Mouse (Mus musculus) liver, embryonic 12.5 days (tissue): Measurements from ENCODE around the gene Gm29776. TPM values are rescaled to one million over a fixed set of nuclear protein-coding genes. Genes with fewer than 3 reads are reported as not detected.

Source experiments
- ATAC-seq: fragments of 200-750 bp; cut with Nextera tagmentation; 2 replicates; pipeline ENCODE4 v1.8.0; 2017; ENCODE audit warnings: moderate number of reproducible peaks, mild to moderate bottlenecking, moderate library complexity
- H3K27ac ChIP-seq: fragments of 300-500 bp; sonication (generic); 2 replicates; pipeline ENCODE4 v1.5.1; 2016; ENCODE audit warnings: mild to moderate bottlenecking
- H3K27me3 ChIP-seq: fragments of 300-500 bp; sonication (generic); replicated peaks from 2 replicates; pipeline ENCODE4 v1.6.1; 2016; ENCODE audit warnings: mild to moderate bottlenecking, moderate library complexity
- H3K36me3 ChIP-seq: fragments of 300-500 bp; sonication (generic); 2 replicates; pipeline ENCODE4 v1.6.1; 2016; ENCODE audit warnings: mild to moderate bottlenecking, moderate library complexity
- H3K4me1 ChIP-seq: fragments of 300-500 bp; sonication (generic); 2 replicates; pipeline ENCODE4 v1.6.1; 2016
- H3K4me2 ChIP-seq: fragments of 300-500 bp; sonication (generic); 2 replicates; pipeline ENCODE4 v1.6.1; 2016; ENCODE audit warnings: mild to moderate bottlenecking, moderate library complexity
- H3K4me3 ChIP-seq: fragments of 300-500 bp; sonication (generic); 2 replicates; pipeline ENCODE4 v1.5.1; 2016; ENCODE audit warnings: mild to moderate bottlenecking, moderate library complexity
- H3K9ac ChIP-seq: fragments of 300-500 bp; sonication (generic); 2 replicates; pipeline ENCODE4 v1.6.1; 2016; ENCODE audit warnings: mild to moderate bottlenecking, moderate library complexity
- H3K9me3 ChIP-seq: fragments of 300-500 bp; sonication (generic); replicated peaks from 2 replicates; pipeline ENCODE4 v1.6.1; 2016; ENCODE audit warnings: mild to moderate bottlenecking, moderate library complexity
- WGBS: fragments of 180-500 bp; shearing (Covaris S2); methylation state at CpG from one replicate; pipeline ENCODE4 v1.1.7; 2016; ENCODE audit not compliant: insufficient replicate concordance; 5-methylcytosine and 5-hydroxymethylcytosine counted together
- polyA plus RNA-seq: library from polyadenylated mRNA; unstranded; fragments of >200 nt; fragmentation: Nextera tagmentation; extraction: Ambion mirVana; gene quantifications from 2 replicates; pipeline ENCODE4 v1.2.1, GENCODE M21; 2016

Gm29776 gene
- polyA plus RNA-seq, 1 experiment from 2014 or later: 0.05 TPM

DNA sequence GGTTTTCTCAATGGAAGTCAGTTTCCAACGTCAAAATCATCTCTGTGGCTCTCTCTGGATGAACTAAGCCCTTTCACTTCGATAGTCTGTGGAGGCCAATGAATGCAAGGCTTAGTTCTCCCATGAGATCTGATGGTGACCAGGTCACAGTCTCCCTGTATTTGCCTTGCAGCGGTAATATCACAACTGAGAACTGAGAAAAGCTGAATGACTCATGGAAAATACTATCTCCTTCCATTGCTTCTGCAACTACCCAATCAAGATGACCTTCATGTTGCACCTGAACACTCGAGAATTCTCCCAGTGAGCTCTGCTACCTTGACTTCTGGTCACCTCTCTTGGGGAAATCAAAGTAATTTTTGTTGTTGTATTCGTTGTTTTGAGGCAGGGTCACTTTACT lies 28.9 kb upstream of the Gm29776 start:
- Histone ChIP-seq H3K9ac (no peak overlapping the region), H3K4me1 (0 out of 2 replicates have a peak, but pooled peaks cover 3% of the 10 kb centered on the region), H3K9me3 (no peaks in the 10 kb centered on the region), H3K4me3 (no peak overlapping the region), H3K36me3 (no peaks in the 10 kb centered on the region), H3K4me2 (no peak overlapping the region), H3K27me3 (peaks cover 14% of the 10 kb centered on the region), H3K27ac (no peak overlapping the region)
- no peak for ATAC-seq
- WGBS: 62% methylated on average over 5 of the region's 5 CpGs

DNA sequence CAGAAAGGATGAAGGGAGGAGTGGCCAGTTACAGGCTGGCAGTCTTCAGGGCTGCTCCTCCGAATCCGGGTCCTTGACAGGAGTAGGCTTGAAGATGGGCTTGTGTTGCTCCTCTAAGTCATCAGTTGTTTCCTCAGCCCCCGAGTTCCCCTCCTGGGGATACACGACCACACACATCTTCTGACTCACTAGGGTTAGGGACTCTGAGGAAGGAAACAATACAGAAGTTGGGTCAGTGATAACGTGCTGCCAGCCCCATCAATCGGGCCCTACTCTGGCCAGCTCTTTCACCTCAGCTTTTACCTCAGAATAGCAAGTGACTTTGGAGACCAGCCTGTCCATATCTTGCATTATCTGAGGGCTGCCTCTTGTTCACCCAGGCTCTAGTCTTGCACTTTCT lies 25.4 kb upstream of the Gm29776 start:
- H3K4me1 ChIP-seq: 0 out of 2 replicates have a peak, but pooled peaks cover 3% of the 10 kb centered on the region
- ATAC-seq: no peak
- 26% methylated on average over 6 of the region's 6 CpGs for WGBS
- no peak overlapping the region for H3K27ac ChIP-seq
- H3K4me2 ChIP-seq: no peak overlapping the region
- H3K9ac ChIP-seq: no peak overlapping the region
- no peaks in the 10 kb centered on the region for H3K9me3 ChIP-seq
- peaks cover 11% of the 10 kb centered on the region; the same call in 1 of the 2 replicates for H3K27me3 ChIP-seq
- no peaks in the 10 kb centered on the region for H3K36me3 ChIP-seq
- no peak overlapping the region for H3K4me3 ChIP-seq

DNA sequence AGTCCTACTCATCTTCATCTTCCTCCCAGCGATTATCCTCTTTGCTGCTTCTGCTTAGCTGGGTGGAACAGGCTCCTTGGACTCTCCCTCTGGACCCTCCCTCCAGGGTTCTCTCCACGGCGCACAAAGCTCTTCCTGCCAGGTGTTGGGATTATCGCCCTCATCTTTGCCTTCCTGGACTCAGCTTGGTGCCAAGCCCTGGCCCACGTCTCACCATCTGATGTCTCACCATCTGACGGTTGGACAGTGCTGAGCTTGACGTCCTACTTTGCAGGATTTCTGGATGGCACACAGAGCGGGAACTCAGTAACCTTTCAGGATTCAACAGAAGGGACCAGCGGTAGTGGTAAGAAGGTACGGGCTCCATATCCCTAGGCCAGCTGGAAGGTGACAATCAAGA lies 23.1 kb upstream of the Gm29776 start:
- H3K9ac ChIP-seq: no peak overlapping the region
- no peak overlapping the region for H3K27ac ChIP-seq
- no peak overlapping the region for H3K4me2 ChIP-seq
- no peaks in the 10 kb centered on the region for H3K9me3 ChIP-seq
- H3K4me3 ChIP-seq: no peak overlapping the region
- 0 out of 2 replicates have a peak, but pooled peaks cover 3% of the 10 kb centered on the region for H3K4me1 ChIP-seq
- H3K36me3 ChIP-seq: no peaks in the 10 kb centered on the region
- no peak for ATAC-seq
- peaks cover 11% of the 10 kb centered on the region; the same call in 1 of the 2 replicates for H3K27me3 ChIP-seq
- 71% methylated on average over 10 of the region's 10 CpGs for WGBS

DNA sequence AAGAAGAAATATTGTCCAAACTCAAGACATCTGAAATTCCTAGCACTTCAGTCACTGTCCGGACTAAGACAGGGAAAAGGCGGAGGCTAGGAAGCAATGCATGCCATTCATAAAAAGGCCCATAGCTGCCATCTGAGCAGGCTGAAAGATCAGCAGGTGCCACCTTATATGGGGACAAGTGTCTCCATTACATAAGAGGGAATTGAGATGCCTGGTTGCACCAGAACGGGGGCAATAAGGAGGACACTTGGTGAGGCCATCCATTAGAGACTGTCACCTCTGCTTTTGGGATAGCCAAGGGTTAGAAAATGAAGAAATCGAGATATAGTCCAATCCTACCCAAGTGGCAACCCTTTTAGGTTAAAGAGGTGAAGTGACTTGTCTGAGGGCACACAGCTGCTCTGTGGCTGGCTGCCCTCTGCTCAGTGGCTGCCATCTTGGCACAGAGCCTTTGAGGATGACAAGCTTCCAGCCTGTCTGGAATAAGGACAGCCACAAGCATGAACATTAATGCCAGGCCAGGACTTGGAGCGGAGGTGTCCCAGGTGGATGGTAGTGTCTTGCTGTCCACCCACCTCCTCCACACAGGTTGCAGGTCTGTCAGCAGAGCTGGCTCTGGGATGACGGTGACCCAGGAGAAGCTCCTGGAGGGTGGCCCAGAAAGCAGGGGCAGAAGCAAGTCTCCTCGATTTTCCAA lies 22.2 kb upstream of the Gm29776 start:
- Histone ChIP-seq H3K27me3 (peaks cover 11% of the 10 kb centered on the region; the same call in 1 of the 2 replicates), H3K4me1 (0 out of 2 replicates have a peak, but pooled peaks cover 3% of the 10 kb centered on the region), H3K27ac (no peak overlapping the region), H3K9ac (no peak overlapping the region), H3K9me3 (no peaks in the 10 kb centered on the region), H3K4me2 (no peak overlapping the region), H3K36me3 (no peaks in the 10 kb centered on the region), H3K4me3 (no peak overlapping the region)
- 71% methylated on average over 7 of the region's 7 CpGs for WGBS
- ATAC-seq: no peak

DNA sequence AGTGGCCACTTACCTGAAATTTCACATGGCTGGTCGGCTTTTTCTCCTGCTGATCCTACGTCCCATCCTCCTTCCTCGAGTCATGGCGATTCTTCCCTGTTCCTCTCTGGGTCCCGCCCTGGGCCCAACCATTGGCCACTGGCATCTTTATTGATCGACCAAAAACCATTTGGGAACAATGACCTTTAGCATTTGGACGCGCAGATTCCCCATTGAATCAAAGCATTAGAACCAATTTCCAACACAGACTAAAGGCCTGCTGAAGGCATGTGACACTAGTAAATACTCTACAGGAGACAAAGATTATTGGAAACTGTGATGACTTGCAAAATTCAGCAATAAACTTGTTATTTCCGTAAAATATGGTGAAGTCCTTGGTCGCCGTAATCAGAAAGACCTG lies 21.4 kb upstream of the Gm29776 start:
- H3K4me1 ChIP-seq: peaks cover 4% of the 10 kb centered on the region; the same call in 1 of the 2 replicates
- no peak overlapping the region for H3K4me2 ChIP-seq
- H3K36me3 ChIP-seq: no peaks in the 10 kb centered on the region
- WGBS: 71% methylated on average over 11 of the region's 11 CpGs
- no peak overlapping the region for H3K27ac ChIP-seq
- H3K9me3 ChIP-seq: no peaks in the 10 kb centered on the region
- H3K4me3 ChIP-seq: no peak overlapping the region
- H3K9ac ChIP-seq: no peak overlapping the region
- H3K27me3 ChIP-seq: peaks cover 11% of the 10 kb centered on the region; the same call in 1 of the 2 replicates
- no peak for ATAC-seq

DNA sequence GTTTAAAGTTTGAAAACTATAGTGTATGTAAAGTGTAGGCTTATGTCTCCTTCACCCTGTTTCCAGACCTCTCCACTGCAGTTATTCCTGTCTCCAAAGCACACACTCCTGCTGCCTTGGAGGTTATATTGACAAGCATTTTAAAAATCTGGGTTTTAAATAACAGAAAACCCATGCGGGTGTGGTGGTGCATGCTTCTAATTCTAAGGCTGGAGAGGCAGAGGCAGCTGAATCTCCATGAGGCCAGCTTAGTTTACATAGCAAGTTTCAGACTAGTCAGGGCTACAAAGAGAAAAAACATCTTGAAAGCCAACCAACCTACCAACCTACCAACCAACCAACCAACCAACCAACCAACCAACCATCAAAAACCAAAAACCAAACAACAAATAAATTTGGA lies 16.8 kb upstream of the Gm29776 start:
- no peaks in the 10 kb centered on the region for H3K36me3 ChIP-seq
- H3K27ac ChIP-seq: no peak overlapping the region
- no peak overlapping the region for H3K9ac ChIP-seq
- peaks cover 10% of the 10 kb centered on the region for H3K4me1 ChIP-seq
- no peak overlapping the region for H3K4me3 ChIP-seq
- H3K9me3 ChIP-seq: no peaks in the 10 kb centered on the region
- 55% methylated on average over 1 of the region's 1 CpGs for WGBS
- ATAC-seq: no peak
- H3K4me2 ChIP-seq: no peak overlapping the region
- peaks cover 24% of the 10 kb centered on the region for H3K27me3 ChIP-seq

DNA sequence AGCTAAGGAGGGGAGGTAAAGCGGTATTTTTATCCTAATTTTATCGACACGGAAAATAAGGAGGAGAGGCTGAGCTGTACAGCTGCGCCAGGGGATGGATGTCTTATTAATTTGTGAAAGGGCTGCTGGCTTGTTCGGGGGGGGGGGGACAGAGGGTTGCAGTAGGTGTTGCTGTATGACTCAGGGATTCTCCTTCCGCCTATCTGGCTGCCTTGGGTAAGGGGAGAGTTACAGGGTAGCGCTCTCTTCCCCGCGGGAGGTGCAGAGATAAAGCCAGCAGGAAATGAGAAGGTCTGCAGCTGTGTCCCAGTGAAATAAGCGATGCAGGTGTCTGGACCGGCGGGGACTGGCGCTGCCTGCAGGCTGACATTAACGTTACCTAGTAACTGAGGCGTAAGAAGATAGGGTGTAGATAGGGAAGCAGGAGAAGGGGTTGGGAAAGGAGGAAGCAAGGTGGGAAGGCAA lies 16.0 kb upstream of the Gm29776 start:
- Histone ChIP-seq H3K27me3 (peaks cover 32% of the 10 kb centered on the region), H3K4me2 (peak overlapping the region; percentile 70), H3K9ac (no peak overlapping the region), H3K9me3 (no peaks in the 10 kb centered on the region), H3K4me3 (peak overlapping the region; percentile 37), H3K36me3 (no peaks in the 10 kb centered on the region), H3K4me1 (peaks cover 10% of the 10 kb centered on the region), H3K27ac (no peak overlapping the region)
- peak; percentile 38; the same call in 1 of the 2 replicates for ATAC-seq
- WGBS: 2% methylated on average over 15 of the region's 15 CpGs

DNA sequence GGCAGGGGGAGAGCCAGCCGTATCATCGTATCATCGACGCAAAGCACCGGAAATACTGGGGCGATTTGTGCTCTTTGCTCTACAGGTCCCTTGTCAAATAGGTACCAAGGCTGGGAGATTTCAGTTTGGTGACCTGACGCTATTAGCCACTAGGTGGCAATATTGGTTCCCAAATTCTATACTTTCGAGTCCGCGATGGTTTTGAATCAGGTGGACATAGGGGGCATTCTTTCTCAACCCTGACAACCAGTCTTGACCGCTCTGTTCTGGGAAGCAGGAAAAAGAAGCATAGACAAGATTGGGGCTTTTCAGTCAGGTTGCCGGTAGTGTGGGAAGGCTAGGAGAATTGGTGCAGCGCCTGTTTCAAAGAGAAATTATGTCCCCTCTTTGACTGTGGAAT lies 15.5 kb upstream of the Gm29776 start:
- under 1% methylated on average over 13 of the region's 13 CpGs for WGBS
- H3K27me3 ChIP-seq: peaks cover 37% of the 10 kb centered on the region
- ATAC-seq: peak; percentile 48; the same call in 1 of the 2 replicates

DNA sequence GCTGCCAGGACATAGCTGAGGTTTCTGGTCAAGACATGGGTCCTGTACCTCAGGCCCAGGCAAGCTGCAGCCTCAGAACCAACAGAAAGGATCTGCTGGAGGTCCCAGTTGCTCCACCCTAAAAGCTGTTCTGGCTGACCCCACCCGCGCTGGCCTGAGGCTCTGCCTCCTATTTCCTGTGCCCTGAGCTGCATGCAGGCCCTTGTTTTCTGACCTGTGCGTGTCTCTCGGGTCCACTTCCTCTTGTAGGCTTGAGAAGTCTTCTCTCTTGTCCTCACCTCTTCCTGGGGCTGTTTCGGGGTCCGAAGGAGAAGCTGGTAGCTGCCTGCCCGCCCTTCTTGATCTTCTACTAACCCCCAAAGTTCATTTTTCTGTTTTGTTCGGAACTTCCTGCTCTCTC lies 14.2 kb upstream of the Gm29776 start:
- H3K27me3 ChIP-seq: peaks cover 49% of the 10 kb centered on the region
- no peak for ATAC-seq
- H3K27ac ChIP-seq: no peak overlapping the region
- H3K4me2 ChIP-seq: no peak overlapping the region
- 28% methylated on average over 8 of the region's 8 CpGs for WGBS
- H3K4me1 ChIP-seq: peaks cover 15% of the 10 kb centered on the region
- no peak overlapping the region for H3K9ac ChIP-seq
- no peaks in the 10 kb centered on the region for H3K9me3 ChIP-seq
- H3K4me3 ChIP-seq: no peak overlapping the region
- no peaks in the 10 kb centered on the region for H3K36me3 ChIP-seq

More for the DNA sequence above, 15.5 kb upstream of the Gm29776 start:
- Histone ChIP-seq H3K4me3 (peak overlapping the region; percentile 37), H3K4me1 (peaks cover 10% of the 10 kb centered on the region), H3K9ac (no peak overlapping the region), H3K4me2 (peak overlapping the region; percentile 70), H3K36me3 (no peaks in the 10 kb centered on the region), H3K9me3 (no peaks in the 10 kb centered on the region), H3K27ac (no peak overlapping the region)

DNA sequence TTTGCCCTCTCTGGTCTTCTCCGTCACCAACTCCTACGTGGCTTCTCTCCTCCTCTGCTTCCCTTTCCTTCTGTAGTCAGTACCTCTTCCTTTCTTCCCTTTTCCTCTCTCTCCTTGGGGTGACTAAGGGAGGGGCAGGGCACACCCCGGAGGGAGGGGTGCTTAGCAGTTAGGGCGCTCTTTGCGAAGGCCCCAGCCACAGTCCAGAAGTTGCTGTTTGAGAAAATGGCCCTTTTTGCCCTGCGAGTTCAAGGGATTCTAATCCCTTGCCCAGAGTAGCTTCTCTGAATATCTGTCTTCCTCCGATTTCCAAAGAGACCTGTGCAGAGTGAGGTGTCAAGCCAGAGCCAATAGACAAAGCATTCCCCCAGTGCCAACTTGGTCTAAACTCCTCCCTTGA lies 13.4 kb upstream of the Gm29776 start, which contains the start of gene Cebpe:
Cebpe (minus strand) TSS at position 101 of the 400 bp plus-strand sequence.
- peaks cover 20% of the 10 kb centered on the region for H3K4me1 ChIP-seq
- no peaks in the 10 kb centered on the region for H3K9me3 ChIP-seq
- no peak within 1 kb of the TSS for H3K4me3 ChIP-seq
- H3K9ac ChIP-seq: 0 out of 2 replicates have a peak within 1 kb of the TSS, but pooled peaks have one; percentile 19
- H3K27ac ChIP-seq: 0 out of 2 replicates have a peak within 1 kb of the TSS, but pooled peaks have one; percentile 2
- peaks cover 57% of the 10 kb centered on the region for H3K27me3 ChIP-seq
- no peak for ATAC-seq
- WGBS: 71% methylated on average over 7 of the region's 7 CpGs
- no peak within 1 kb of the TSS for H3K4me2 ChIP-seq
- H3K36me3 ChIP-seq: no peaks in the 10 kb centered on the region

DNA sequence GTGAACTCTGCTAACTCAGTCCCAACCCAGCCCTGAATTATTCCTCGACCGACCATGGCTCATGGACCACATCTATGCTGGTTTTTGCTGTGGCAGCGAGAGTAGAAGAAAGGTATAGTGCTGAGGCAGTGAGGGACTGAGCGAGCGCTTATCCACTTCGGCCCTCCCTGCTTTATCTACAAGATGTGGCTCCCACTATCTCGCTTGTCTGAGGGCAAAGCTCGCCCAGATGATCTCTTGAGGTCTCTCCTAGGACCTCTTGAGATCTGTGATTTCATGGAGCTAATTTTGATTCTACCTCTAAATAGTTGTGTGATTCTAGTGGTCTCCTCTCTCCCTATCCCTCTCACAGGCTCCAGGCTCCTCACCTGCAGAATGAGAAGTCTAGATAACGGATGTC lies 10.4 kb upstream of the Gm29776 start:
- Histone ChIP-seq H3K4me1 (peaks cover 34% of the 10 kb centered on the region), H3K9ac (no peak overlapping the region), H3K36me3 (no peaks in the 10 kb centered on the region), H3K27me3 (peaks cover 73% of the 10 kb centered on the region), H3K4me3 (no peak overlapping the region), H3K4me2 (no peak overlapping the region), H3K27ac (no peak overlapping the region), H3K9me3 (no peaks in the 10 kb centered on the region)
- ATAC-seq: no peak
- 39% methylated on average over 9 of the region's 9 CpGs for WGBS

DNA sequence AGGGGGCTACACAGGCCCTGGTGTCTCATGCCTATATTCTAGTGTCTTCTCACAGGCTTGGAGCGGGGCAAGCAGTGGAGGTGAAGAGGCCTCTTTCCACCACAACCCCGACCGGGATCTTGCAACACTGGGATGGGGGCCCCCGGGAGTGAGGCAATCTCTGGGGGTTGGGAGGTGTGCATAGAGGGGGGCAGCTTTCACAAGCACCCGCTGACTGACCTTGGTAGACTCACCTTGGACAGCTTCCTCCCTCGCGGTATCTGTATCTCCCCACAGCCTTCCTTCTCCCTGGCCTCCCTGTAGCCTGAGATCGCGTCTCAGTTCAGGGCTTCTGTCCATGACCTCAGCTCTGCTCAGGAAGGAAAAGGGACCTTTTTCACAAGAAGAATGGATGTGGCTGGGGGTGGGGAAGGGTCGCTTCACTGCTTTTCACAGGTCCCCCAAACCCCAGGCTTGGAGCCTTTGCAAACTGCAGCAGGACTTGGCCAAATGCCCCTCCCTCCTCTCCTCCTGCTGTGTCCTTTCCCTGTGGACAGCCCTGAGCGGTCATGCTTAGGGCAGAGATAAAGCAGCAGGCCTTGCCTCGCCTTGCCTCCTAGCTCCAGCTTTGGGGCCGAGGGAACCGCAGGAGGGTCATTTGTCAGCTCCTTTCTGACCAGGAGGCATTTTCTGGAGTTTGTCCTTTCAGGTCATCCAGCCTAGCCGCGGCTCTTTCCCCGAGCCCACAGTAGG lies 8.1 kb upstream of the Gm29776 start:
- 15% methylated on average over 17 of the region's 17 CpGs for whole genome bisulfite sequencing
- Histone ChIP-seq H3K9ac (no peak overlapping the region), H3K4me2 (peak overlapping the region; percentile 38), H3K4me1 (peaks cover 34% of the 10 kb centered on the region), H3K4me3 (no peak overlapping the region), H3K27ac (peak overlapping the region; percentile 10; the same call in 1 of the 2 replicates), H3K9me3 (no peaks in the 10 kb centered on the region), H3K27me3 (peaks cover 90% of the 10 kb centered on the region), H3K36me3 (no peaks in the 10 kb centered on the region)
- no peak for ATAC-seq
